In the genomic region with DNA sequence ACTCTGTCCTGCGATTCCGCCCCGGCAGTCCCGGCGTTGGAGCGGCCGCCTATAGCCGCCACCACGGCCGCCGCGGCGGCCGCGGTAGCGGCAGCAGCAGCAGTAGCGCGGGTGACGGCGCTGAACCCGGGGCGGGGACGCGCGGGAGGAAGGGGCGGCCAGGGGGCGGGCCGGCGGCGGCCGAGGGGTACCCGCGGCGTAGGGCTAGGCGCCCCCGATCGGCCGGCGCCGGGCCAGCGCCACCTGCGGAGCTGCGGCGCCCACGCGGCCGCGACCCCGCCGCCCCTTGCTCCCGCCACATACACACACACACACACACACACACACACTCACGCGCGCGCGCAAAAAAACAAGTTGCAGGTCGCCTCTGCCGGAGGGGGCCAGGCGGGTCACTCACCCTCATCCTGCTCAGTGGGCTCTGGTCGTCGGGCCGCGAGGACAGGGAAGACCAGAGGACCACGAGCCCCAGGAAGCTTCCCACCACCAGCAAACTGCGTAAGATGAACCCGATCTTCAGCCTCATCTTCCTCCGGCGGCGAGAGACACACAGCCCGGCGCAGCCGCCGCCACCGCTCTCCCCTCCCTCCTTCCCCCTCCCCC, we compare ENCODE assay signal across 7 mouse cellular contexts. TPM values are rescaled to one million over a fixed set of nuclear protein-coding genes. Genes with fewer than 3 reads are reported as not detected.
DNase-seq lines count a peak whose midpoint lies in the region; ATAC-seq and TF ChIP-seq lines count a peak whose summit lies in the region.

TSS of gene Galnt7 (minus strand) at position 577 of the 600 bp plus-strand sequence.

- peak within 1 kb of the TSS; percentile 97 for H3K27ac ChIP-seq in cortical plate, adult 2 months (ENCODE audit: insufficient read depth, low read length)
- H3K27ac ChIP-seq in intestine, embryonic 16.5 days (ENCODE audit: low read length): peak within 1 kb of the TSS; percentile 97
- H3K27ac ChIP-seq in limb, embryonic 11.5 days (replicated peaks; ENCODE audit: low read depth, low read length): peak within 1 kb of the TSS; percentile 95
- peak within 1 kb of the TSS; percentile 92 for H3K27ac ChIP-seq in midbrain, embryonic 12.5 days (replicated peaks)

- no peaks in the 10 kb centered on the region; the same call in 1 of the 2 replicates for H3K4me1 ChIP-seq in cortical plate, adult 2 months (ENCODE audit: control insufficient read depth, insufficient read depth, low read length)
- H3K4me1 ChIP-seq in intestine, embryonic 16.5 days (ENCODE audit: control insufficient read depth, insufficient read depth, low read length): peaks cover 26% of the 10 kb centered on the region
- H3K4me1 ChIP-seq in limb, embryonic 11.5 days (ENCODE audit: control insufficient read depth, insufficient read depth, low read length): peaks cover 9% of the 10 kb centered on the region
- peaks cover 15% of the 10 kb centered on the region for H3K4me1 ChIP-seq in midbrain, embryonic 12.5 days

- no peaks in the 10 kb centered on the region for H3K9me3 ChIP-seq in intestine, embryonic 16.5 days (ENCODE audit: control insufficient read depth, low read length)
- H3K9me3 ChIP-seq in limb, embryonic 11.5 days (ENCODE audit: control insufficient read depth, low read length): no peaks in the 10 kb centered on the region
- no peaks in the 10 kb centered on the region for H3K9me3 ChIP-seq in midbrain, embryonic 12.5 days

- H3K9ac ChIP-seq in intestine, embryonic 16.5 days (ENCODE audit: low read depth, low read length): peak within 1 kb of the TSS; percentile 97
- H3K9ac ChIP-seq in limb, embryonic 11.5 days (ENCODE audit: low read length): peak within 1 kb of the TSS; percentile 96
- H3K9ac ChIP-seq in midbrain, embryonic 12.5 days (replicated peaks): peak within 1 kb of the TSS; percentile 95

- no peaks in the 10 kb centered on the region for H3K27me3 ChIP-seq in intestine, embryonic 16.5 days (replicated peaks; ENCODE audit: control insufficient read depth, insufficient read depth, low read length)
- H3K27me3 ChIP-seq in limb, embryonic 11.5 days (ENCODE audit: control insufficient read depth, insufficient read depth, low read length): no peaks in the 10 kb centered on the region
- H3K27me3 ChIP-seq in midbrain, embryonic 12.5 days: peaks cover 12% of the 10 kb centered on the region

- H3K36me3 ChIP-seq in intestine, embryonic 16.5 days (ENCODE audit: control insufficient read depth, insufficient read depth, low read length): no peaks in the 10 kb centered on the region
- no peaks in the 10 kb centered on the region for H3K36me3 ChIP-seq in limb, embryonic 11.5 days (ENCODE audit: control insufficient read depth, insufficient read depth, low read length)
- no peaks in the 10 kb centered on the region for H3K36me3 ChIP-seq in midbrain, embryonic 12.5 days

- peak; percentile 68 for DNase-seq in adipocyte (ENCODE audit: low spot score)
- DNase-seq in gastrocnemius, postnatal 4 days (ENCODE audit: low spot score in 2 of 2): peak; percentile 43 to 69
- peak; percentile 82 for DNase-seq in limb, embryonic 11.5 days (ENCODE audit: low spot score)
- peak; percentile 57 for DNase-seq in spleen, adult 12 weeks (ENCODE audit: low spot score)

- under 1% methylated on average over 32 of the region's 74 CpGs for WGBS in intestine, embryonic 16.5 days
- 0% methylated on average over 36 of the region's 74 CpGs for WGBS in limb, embryonic 11.5 days
- WGBS in midbrain, embryonic 12.5 days: under 1% methylated on average over 44 of the region's 74 CpGs

- peak; percentile 84 for ATAC-seq in intestine, embryonic 16.5 days
- ATAC-seq in limb, embryonic 11.5 days (ENCODE audit: insufficient number of reproducible peaks, low FRiP score, low TSS enrichment, low read depth): peak; percentile 84
- ATAC-seq in midbrain, embryonic 12.5 days (ENCODE audit: low FRiP score, low read depth): peak; percentile 88

- peak within 1 kb of the TSS; percentile 98 for H3K4me3 ChIP-seq in cortical plate, adult 2 months (ENCODE audit: insufficient read depth, low read length)
- peak within 1 kb of the TSS; percentile 85 for H3K4me3 ChIP-seq in intestine, embryonic 16.5 days (ENCODE audit: low read length)
- peak within 1 kb of the TSS; percentile 93 for H3K4me3 ChIP-seq in limb, embryonic 11.5 days (ENCODE audit: low read depth, low read length)
- H3K4me3 ChIP-seq in midbrain, embryonic 12.5 days: peak within 1 kb of the TSS; percentile 90

- peak within 1 kb of the TSS; percentile 66 for H3K4me2 ChIP-seq in intestine, embryonic 16.5 days (ENCODE audit: low read depth, low read length)
- H3K4me2 ChIP-seq in limb, embryonic 11.5 days (ENCODE audit: low read depth, severe bottlenecking): peak within 1 kb of the TSS; percentile 85
- H3K4me2 ChIP-seq in midbrain, embryonic 12.5 days (replicated peaks): peak within 1 kb of the TSS; percentile 94

- TF ChIP-seq CTCF in cortical plate, adult 2 months (IDR thresholded peaks at IDR 0.05; ENCODE audit: extremely low read depth, insufficient read depth, low read length): no peak

- no peak for TF ChIP-seq POLR2A in cortical plate, adult 2 months (IDR thresholded peaks at IDR 0.05; ENCODE audit: extremely low read depth, insufficient read depth, low read length)

RNA-seq across cellular contexts. Expression of gene Galnt7, which starts in this region (rescaled TPM):
- polyA plus RNA-seq in cortical plate, adult 2 months (2012; rRNA removed): 5.6 and 6.0 TPM in 2 replicates
- total RNA-seq in gastrocnemius, postnatal 4 days (2021): 1 to 10 TPM; 8.7 to 8.9 TPM
- polyA plus RNA-seq in intestine, embryonic 16.5 days (2015; fragmentation: Nextera tagmentation; extraction: Ambion mirVana): 33.5 and 35.0 TPM in 2 replicates
- 18.8 and 22.6 TPM in 2 replicates for polyA plus RNA-seq in limb, embryonic 11.5 days (2014; fragmentation: Nextera tagmentation; extraction: Ambion mirVana)
- polyA plus RNA-seq in midbrain, embryonic 12.5 days (2016; fragmentation: Nextera tagmentation; extraction: Ambion mirVana): 14.5 and 15.0 TPM in 2 replicates

Comparison
In these comparisons a context has a peak if more than half of its experiments do, and no peak if none do; other contexts are left out.
1. Peak in every context shown above with its lines: DNase-seq, ATAC-seq, H3K4me3 ChIP-seq and H3K27ac ChIP-seq.